Mouse (Mus musculus) thymus, postnatal 0 days (tissue): Measurements from ENCODE around the gene Ovca2. TPM values are rescaled to one million over a fixed set of nuclear protein-coding genes. Genes with fewer than 3 reads are reported as not detected.

Source experiments
- DNase-seq: peaks from one replicate; pipeline ENCODE4 v3.0.0-alpha.2; 2015; ENCODE audit warnings: low spot score
- polyA plus RNA-seq: library from polyadenylated mRNA; unstranded; fragments of >200 nt; fragmentation: Nextera tagmentation; extraction: Ambion mirVana; gene quantifications from 2 replicates; pipeline ENCODE4 v1.2.1, GENCODE M21; 2015

The Ovca2 gene
- polyA plus RNA-seq: 34.2 and 37.7 TPM in 2 replicates

DNA sequence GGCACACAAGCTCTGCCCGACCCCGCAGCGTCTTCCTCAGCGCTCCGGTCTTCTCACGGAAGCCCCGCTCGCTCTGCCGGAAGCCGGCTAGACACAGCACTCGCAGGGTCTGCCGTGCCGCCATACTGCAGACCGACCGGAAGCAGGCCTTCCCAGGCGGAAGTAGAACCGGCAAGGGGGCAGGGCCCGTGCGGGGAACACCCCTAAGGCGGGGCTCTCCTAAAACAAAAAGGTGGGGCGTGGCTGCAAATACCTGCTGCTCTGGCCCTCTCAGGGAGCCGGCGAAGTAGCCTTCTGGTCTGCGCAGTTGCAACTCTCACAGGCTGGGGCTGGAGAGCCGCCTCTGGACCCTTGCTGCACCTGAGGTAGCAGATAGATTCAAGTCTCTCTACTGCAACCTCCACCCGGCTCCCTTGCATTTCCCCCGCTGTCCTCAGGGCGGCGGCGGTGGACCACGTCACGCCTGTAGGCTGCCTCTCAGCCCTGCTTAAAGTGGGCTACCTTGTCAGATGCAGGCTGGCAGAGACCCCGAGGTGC lies at the start of gene Ovca2:
TSS of gene Ovca2 (minus strand) at position 164 of the 537 bp plus-strand sequence.
- peak; percentile 96 for DNase-seq

DNA sequence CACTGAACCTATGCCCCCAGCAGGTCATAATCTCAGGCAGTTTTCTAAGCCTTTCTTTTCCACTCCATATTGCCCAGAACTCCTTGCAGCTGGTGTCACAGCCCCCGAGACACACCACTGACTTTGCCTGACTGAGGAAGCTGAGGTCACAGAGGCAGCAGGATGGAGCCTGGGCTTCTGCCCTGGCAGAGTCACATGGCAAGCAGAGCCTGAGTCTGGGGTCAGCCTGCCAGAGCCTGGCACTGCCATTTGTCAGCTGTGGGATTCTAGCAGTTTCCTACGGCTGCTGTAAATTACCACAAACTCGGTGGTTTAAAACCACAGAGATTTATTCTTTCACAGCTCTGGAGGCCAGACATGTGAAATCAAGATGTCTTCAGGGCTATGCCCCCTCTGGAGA lies 49.0 kb upstream of the Ovca2 start:
- peak; percentile 39 for DNase-seq

DNA sequence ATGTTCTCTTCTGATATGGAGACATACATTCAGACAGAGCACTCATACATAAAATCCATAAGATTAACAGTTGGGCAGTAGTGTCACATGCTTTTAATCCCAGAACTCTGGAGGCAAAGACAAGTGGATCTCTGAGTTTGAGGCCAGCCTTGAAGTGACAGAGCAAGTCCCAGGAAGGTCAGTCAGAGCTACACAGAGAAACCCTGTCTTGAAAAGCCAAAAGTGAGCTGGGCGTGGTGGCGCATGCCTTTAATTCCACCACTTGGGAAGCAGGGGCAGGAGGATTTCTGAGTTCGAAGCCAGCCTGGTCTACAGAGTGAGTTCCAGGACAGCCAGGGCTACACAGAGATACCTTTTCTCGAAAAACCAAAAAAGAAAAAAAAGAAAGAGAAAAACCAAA lies 46.2 kb upstream of the Ovca2 start:
- DNase-seq: no peak

- no peak for DNase-seq
Measured at GRCm38 (mm10) chr11:75224062-75224461, 45.4 kb upstream of the Ovca2 start.

DNA sequence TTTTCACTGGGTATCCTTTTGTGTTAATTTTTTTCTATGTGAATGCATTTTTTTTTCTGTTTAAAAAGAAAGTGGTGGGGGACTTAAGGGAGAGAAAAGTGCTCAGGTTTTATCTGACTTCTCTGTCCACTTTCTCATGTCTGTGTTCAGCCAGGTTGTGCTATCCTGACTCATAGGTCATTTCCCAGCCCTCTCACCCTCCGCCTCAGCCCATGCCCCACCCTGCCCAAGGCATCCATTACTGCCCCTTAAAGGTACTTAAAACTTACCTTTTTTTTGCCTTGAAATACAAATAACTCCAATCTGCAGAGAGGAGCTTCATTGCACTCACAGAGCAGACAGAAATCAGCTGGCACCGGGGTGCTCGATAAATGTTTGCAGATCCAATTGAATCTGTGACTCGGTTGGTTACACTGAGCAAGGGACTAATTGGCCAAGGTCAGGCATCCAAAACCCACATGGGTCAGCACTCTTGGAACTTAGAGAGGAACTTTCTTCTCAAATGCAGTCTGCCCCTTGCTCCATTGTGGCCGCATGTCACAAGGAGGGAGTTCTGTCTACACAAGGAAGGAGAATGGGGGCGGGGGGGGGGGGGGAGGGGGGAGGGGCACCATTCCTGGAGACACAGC lies 42.0 kb upstream of the Ovca2 start:
- DNase-seq: no peak

DNA sequence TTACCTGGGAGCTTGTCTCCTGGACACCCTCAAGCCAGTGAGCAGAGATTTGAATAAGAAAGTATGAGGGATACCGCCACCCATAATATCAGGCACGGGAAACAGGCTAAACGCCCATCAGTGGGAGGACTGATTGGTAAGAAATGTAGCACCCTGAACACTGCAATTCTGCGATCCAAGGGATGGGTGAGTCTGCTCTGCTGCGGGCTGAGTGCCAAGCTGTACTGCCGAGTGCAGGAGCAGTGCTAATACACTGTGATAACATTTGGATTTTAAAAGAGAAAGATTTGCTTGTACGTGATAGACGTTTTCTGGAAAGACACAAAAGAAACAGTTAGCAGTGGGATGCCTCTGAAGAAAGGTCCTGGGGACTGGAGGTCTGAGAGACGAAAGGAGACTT lies 41.5 kb upstream of the Ovca2 start:
- no peak for DNase-seq

DNA sequence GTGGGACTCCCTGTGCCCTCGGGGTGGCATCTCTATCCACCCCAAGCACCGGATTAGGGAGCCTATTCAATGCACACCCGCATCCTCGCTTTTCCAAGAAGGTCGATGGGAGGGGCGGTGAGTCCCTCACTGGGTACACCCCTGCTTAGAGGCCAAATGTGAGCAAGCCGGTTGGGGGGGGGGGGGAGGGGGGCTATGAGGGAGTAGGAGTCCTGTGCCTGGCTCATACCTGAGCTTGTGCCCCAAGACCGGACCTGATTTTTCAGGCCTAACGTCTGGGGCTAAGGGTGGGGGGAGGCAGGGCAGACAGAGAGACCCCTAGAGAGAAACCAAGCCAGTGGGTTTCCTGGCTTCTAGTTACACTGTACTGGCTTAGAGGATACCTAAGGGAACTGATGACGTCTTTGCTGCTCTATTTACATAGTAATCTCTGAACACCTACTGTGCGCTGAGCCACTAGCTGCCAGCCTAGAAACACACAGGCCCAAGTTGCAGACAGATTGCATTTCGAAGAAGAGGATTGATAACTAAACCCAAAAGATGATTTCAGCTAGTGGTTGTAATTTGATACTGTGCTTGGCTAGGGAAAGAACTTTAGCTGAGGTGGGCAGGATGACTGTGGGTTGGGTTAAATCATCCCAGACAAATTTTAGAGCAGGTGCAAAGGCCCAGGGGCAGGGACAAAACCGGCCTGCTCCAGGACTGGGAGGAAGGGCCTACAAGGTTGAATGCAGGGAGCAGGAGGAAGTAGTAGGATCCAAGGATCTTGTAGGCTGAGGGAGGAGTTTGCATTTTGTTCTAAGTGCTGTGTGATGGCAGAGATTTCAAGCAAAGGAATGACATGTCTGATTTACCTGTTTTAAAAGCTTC lies 35.7 kb upstream of the Ovca2 start:
- no peak for DNase-seq

GRCm38 (mm10) chr11:75213372-75214080 lies 34.9 kb upstream of the Ovca2 start:
- peak; percentile 78 for DNase-seq

- DNase-seq: no peak
Measured at GRCm38 (mm10) chr11:75212876-75213275, 34.2 kb upstream of the Ovca2 start.

DNA sequence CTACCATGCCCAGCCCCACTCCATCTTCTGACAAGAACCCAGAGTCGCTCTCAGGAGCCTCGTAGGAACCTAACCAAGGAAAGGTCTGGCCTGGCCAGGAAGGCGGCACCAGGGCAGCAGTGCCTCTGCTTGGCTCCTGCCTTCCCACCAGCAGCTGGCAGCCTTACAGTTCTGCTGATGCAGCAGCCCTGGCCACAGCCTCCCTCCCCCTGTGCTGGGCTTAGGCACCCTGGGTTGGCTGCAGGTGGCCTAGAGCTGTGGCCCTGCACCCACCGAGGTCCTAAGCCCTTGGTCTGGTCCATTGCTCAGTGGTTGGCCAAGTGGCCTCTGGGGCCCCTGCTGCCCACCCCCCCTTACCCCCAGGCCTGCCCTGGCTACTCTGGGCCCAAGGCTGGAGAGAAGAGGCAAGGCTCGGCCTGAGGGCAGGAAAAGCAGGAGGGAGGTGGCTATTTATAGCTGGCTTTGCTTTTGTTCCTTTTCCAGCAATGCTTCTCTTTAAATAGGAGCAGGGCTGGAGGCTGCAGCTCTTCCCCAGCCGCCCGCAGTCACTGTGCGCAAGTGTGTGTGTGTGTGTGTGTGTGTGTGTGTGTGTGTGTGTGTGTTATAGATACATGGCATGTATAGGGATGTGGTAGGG lies 33.5 kb upstream of the Ovca2 start:
- DNase-seq: no peak

- no peak for DNase-seq
Measured at GRCm38 (mm10) chr11:75210755-75211154, 32.1 kb upstream of the Ovca2 start.

- DNase-seq: no peak
Measured at GRCm38 (mm10) chr11:75210093-75210492, 31.5 kb upstream of the Ovca2 start.

- no peak for DNase-seq
Measured at GRCm38 (mm10) chr11:75209363-75209762, 30.7 kb upstream of the Ovca2 start.

GRCm38 (mm10) chr11:75206347-75206746 lies 27.7 kb upstream of the Ovca2 start:
- no peak for DNase-seq

DNA sequence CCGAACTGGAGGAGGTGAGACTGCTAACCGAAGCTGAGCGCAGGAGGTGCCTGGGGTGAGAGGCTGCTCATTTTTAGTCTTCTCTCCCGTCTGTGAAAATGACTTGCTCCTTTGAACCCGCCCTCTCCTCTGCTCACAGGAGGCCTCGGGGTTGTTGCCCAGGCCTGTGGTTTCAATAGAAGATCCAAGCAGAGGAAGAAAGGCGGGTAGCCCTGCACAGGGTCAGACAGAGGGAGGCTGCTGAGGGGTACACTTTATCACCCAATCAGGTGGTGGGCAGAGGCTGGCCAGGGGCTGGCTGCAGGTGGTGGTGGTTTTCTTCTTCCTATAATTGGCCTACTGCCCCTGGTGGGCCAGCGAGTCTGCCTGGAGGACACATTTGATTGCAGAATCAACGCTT lies 25.8 kb upstream of the Ovca2 start:
- DNase-seq: no peak

- no peak for DNase-seq
Measured at GRCm38 (mm10) chr11:75203926-75204325, 25.3 kb upstream of the Ovca2 start.

DNA sequence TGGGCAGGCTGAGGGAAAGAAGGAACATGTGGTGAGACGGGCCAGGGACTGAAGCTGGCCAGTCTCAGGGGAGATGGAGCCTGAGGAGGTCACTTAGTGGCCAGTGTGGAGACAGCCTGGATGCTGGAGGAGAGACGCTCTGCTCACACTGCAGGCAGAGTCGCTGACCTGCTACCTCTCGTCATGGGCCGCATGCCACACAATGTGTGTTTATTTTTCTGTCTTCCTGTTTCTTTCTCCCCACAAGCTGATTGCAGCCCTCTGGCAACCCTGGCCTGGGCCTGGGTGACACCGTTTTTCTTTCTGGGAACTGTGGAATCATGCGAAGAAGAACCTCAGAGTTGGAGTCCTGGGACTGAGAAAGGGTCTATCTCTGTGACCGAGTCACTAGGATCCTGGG lies 23.1 kb upstream of the Ovca2 start:
- no peak for DNase-seq

DNA sequence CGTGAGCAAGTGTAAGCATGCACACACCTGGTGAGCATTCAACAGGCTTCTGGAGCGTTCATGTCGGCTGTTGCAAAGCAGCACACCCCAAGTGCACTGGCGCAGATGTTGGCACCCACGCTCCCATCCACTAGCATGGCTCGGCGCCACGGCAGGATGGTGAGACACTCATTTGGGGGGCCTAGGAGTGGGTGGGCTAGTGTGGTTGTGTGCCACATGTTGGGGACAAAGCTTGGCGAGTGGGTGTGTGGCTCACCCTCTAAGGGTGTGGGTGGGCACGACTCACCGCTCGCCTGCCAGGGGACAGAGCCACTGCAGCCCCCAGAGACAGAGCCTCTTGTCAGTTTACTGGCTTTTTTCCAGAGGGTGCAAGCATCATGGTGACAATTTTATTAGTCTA lies 22.3 kb upstream of the Ovca2 start:
- DNase-seq: no peak

DNA sequence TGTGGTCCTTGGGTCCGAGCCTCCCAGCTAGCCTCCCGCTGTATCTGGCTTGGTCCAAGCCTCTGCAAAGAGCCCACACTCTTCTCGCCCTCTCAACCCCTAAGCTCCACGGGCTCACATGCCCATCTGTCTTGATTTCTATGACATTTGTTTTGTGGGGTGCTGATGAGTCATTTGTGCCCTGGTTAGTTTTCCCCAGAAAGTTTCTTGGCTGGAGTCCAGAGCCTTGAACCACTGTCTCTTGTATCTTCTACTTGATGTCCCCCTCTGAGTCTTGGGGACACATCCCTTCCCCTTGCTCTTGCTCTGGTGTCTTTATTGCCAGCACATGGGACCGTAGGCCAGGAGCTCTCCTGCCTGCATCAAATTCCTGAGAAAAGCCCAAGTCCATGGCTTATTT lies 21.3 kb upstream of the Ovca2 start:
- no peak for DNase-seq

GRCm38 (mm10) chr11:75198792-75199191 lies 20.2 kb upstream of the Ovca2 start:
- DNase-seq: no peak

DNA sequence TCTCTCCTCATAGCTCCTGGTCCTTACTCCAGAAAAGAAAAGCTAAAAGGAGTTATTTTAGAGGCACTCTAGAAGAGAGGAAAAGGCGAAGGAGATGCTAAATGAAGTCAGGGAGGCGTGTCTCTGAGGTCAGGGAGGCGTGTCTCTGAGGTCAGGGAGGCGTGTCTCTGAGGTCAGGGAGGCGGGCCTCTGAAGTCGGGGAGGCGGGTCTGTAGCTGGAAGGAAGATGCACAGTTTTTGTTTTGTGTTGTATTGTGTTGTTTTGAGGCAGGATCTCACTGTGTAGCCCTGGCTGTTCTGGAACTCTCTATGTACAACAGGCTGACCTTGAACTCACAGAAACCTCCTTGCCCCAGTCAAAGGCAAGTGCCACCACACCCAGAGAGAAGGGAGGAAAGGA lies 19.3 kb upstream of the Ovca2 start:
- DNase-seq: no peak
